Mouse (Mus musculus) spleen, embryonic (tissue): ENCODE data around the gene Taf9.

ENCODE experiments used
- CTCF ChIA-PET: fragments of 350-600 bp; sonication (Branson Sonifier 250); formaldehyde crosslinking; loops from one replicate; lab custom pipeline; 2022; lab: Charles Lee

The Taf9 gene

DNA sequence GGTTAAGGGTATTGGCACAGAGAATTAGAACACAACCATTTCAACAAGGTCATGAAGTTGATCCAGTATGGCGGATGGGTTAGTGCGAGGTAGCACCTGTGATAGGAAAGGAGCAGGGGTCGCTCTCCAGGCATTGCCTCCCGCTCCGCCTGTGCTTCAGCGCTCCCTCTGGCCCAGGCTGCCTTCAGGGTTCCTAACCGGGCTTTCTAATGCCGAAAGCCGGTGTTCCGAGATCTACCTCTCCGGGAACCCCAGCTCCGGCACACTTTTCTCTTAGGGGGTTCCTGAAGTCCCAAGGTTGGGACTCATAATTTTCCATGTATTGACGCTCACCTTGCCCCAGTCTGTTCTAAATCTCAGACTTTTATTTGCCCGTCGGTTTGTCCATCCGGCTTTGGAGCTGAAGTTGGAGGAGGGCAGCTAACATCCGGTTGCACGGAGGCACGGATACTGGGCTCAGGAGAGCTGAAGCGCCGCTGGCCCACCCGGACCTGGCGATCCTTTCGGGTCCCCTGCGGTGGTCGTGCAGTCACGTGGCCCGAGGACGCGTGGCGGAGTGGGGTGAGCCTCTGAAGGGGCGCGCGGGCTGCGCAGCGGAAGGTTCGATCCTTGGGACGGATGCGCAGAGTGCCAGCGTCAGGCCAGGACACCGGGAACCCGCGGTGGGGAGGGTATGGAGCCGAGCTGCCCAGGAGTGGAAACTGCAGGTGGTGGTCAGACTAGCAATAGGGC, 18.1 kb downstream of the Taf9 start, which contains the start of gene Ccdc125:
TSS of gene Ccdc125 (plus strand) at position 427 of the 732 bp plus-strand sequence.
- CTCF ChIA-PET, result interaction anchor here (0.6 kb wide), 1 partner anchor 118 kb away, joined by 7 read pairs; no protein-coding TSS in a partner anchor

DNA sequence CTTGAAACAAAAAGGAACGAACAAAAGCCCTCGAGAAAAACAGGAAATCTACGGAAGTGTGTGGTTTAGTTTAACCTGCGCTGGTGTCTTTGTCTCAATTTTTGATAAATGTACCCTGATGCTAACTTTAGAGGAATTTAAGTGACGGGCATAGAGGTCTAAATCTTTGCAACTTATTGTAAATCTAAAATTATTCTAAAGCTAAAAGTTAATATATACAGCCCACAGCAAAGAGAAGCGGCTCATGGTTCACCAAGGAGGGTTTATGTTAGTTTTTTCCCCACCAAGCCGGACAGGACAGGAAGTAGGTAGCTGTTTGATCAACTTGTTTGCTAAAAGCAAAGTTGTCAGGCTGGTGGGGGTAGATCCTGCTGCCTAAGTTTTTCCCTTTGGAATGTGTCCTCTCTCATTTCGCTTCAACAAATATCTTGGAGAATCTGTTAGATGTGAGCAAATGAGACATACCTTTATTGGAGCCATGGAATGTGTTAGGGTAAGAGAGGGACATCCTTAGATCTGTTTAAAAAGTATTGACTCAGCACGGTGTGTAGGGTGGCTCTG, 18.9 kb downstream of the Taf9 start:
- CTCF ChIA-PET, result no interaction called here

DNA sequence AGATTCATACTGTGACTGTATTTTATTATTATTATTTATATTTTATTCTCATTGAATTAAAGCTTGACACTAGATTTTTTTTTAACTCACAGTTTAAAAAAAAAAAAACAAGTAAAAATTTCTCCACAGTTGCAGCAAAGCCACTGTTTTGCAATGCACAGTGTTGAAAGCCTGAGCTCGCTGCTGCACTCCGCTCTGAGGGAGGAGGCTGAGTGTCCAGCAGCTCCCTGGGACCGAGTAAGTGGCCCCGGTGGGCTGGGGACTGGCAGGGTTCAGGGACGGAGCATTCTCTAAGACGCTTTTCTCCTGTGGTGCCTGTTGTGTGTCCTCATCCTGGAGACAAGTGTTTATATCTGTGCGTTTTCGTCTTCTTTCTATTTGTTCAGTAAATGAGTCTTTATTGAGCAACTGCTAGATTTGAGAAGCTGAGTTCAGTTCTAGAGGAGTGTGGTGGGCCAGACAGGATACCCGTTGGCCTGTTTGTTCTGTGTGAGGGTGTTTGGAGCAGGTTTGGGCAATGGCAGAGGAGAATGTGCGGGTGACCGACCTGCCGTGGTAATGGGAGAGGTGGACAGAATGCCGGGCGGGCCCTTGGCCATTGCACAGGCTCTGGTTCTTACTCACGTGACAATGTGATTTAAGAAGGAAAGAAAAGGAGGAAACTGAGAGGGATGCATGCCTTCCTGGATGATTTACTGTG, 24.7 kb downstream of the Taf9 start:
- CTCF ChIA-PET, result interaction anchor here (0.6 kb wide), 1 partner anchor 13 kb away, joined by 3 read pairs; no protein-coding TSS in a partner anchor

DNA sequence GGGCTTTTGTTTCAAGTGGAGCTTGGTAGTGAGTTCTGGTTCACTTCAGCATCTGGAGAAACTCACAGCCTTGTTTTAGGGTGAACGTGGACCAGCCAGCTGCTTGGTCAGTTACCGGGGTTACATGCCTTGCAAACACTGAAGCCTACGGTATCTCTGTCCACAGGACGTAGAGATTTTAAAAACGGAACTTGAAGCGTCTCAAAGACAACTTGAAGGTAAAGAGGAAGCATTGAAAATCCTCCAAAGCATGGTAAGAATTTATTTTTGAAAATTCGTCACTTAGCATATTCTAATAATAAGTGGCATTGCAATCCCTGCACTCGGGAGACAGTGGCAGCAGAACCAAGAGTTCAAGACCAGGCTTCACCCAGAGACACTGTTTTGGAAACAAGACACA, 30.2 kb downstream of the Taf9 start:
- CTCF ChIA-PET, result interaction anchor here (0.5 to 0.6 kb wide), 2 partner anchors 81 to 140 kb away, joined by 3 to 6 read pairs; no protein-coding TSS in a partner anchor

DNA sequence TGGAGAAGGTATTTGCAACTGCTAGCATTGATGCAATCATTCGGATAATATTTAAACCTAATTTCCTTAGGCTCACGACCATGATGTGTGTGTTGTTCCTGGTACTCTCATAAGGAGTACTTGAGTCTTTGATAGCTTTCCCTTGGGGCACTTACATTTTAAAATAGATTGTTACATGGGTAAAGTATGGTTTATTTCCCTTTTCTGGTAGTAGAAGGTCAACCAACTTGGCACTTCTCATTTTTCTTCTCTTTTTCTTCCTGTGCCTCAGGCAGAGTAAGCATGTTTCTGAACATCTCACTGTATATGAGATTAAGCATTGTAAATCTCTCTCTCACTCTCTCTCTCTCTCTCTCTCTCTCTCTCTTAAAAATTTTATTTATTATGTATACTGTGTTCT, 31.5 kb downstream of the Taf9 start:
- CTCF ChIA-PET, result no interaction called here

DNA sequence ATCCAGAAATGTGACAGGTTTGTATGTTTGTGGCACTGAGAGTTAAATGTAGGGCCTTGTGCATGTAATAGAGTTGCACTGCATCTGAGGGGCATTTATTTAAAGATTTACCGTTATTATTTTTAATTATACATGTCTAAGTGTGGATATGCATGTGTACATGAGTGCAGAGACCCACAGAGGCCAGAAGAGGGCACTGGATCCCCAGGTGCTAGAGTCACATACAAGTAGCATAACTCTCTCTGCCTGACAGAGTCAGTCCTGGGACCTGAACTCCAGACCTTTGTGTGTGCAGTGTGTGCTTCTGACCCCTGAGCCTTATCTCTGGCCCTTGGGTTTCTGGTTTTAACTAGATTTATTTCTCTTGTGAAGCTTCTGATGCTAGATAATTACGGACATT, 33.0 kb downstream of the Taf9 start:
- CTCF ChIA-PET, result no interaction called here

DNA sequence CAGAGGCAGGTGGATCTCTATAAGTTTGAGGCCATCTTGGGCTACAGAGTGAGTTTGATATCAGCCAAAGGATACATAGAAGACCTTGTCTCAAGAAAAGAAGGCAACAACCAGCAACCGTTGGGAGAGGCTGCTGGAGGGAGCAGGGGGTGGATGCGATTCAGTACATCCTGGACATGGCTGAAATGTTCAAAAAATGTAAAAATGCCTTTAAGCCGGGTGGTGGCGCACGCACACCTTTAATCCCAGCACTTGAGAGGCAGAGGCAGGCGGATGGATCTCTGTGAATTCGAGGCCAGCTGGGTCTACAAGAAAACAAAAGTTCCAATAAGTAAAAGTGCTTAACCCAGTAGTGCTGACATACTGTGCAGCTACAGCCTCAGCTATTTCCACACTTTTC, 36.1 kb downstream of the Taf9 start:
- CTCF ChIA-PET, result no interaction called here

DNA sequence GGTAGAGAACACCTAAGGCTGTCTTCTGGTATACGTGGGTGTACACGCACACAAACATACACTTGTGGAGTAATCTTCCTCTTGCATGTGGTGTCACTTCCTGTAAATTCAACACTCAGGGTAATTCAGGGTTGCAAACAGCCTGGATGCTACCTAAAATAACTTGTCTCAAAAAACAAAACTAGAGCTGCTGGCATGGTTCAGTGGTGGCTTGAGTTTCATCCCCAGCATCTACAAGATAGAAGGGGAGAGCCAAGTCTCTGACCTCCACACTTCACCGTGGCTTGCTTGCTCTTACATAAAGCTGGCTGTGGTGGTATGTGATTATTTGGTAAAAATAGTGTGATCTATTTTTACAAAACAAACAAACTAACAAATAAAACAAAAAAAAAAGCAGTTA, 46.2 kb downstream of the Taf9 start:
- CTCF ChIA-PET, result no interaction called here

DNA sequence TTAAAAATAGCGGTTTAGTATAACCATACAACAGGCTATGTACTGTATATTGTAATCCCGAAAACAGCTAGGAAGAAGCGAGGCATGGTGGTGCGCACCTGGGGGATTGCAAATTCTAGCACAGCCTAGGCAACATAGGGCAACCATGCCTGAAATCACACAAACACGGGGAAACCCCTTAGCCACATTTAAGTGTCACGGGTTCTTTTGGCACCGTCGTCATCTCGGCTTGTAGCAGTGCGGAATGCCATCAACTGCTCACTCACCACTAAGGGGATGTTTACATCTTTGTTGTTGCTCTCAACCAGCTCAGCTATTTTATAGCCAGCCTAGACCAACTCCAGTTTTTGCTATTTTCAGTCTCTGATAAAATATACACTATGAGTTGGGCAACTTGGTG, 47.5 kb downstream of the Taf9 start:
- CTCF ChIA-PET, result no interaction called here

DNA sequence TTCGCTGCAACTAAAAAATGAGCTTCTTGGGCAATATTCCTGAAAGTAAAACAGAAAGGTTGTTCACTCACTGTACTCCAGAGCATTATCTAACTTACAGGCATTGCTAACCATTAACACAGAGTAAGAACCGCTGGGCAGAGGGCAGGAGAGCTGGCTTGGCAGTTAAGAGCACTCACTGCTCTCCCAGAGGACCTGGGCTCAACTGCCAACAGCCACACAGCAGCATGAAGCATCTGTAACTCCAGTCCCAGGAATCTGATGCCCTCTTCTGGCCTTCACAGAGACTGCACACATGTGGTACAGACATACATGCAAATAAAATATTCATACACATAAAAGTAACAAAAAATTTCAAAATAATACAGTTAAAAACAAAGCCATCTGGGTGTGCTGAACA, 52.1 kb downstream of the Taf9 start:
- CTCF ChIA-PET, result no interaction called here
